Mouse (Mus musculus) stomach, embryonic 14.5 days (tissue): ENCODE results near the gene Tgfb1. TPM values are rescaled to one million over a fixed set of nuclear protein-coding genes. Genes with fewer than 3 reads are reported as not detected.

Experiments used
- ATAC-seq: fragments of 200-750 bp; cut with Nextera tagmentation; 2 replicates; pipeline ENCODE4 v1.8.0; 2017; ENCODE audit warnings: low read depth, moderate TSS enrichment; ENCODE audit not compliant: insufficient number of reproducible peaks, insufficient read depth, low FRiP score
- H3K27ac ChIP-seq: fragments of 300-500 bp; sonication (generic); 2 replicates; pipeline ENCODE4 v1.5.1; 2014; ENCODE audit warnings: mild to moderate bottlenecking, low read length, moderate library complexity, mixed read lengths
- H3K27me3 ChIP-seq: fragments of 300-500 bp; sonication (generic); 2 replicates; pipeline ENCODE4 v1.6.1; 2014; ENCODE audit warnings: low read length, control low read depth, mixed read lengths; ENCODE audit not compliant: control insufficient read depth, insufficient read depth
- H3K36me3 ChIP-seq: fragments of 300-500 bp; sonication (generic); 2 replicates; pipeline ENCODE4 v1.6.1; 2014; ENCODE audit warnings: mild to moderate bottlenecking, control low read depth, low read length, moderate library complexity, mixed read lengths; ENCODE audit not compliant: control insufficient read depth, insufficient read depth
- H3K4me1 ChIP-seq: fragments of 300-500 bp; sonication (generic); 2 replicates; pipeline ENCODE4 v1.6.1; 2014; ENCODE audit warnings: low read length, control low read depth, mixed read lengths; ENCODE audit not compliant: control insufficient read depth, insufficient read depth
- H3K4me2 ChIP-seq: fragments of 300-500 bp; sonication (generic); replicated peaks from 2 replicates; pipeline ENCODE4 v1.6.1; 2014; ENCODE audit warnings: low read depth, low read length, control low read depth
- H3K4me3 ChIP-seq: fragments of 300-500 bp; sonication (generic); 2 replicates; pipeline ENCODE4 v1.5.1; 2014; ENCODE audit warnings: low read depth, low read length, control low read depth
- H3K9ac ChIP-seq: fragments of 300-500 bp; sonication (generic); replicated peaks from 2 replicates; pipeline ENCODE4 v1.6.1; 2014; ENCODE audit warnings: low read depth, mild to moderate bottlenecking, control low read depth, low read length, moderate library complexity, mixed read lengths
- H3K9me3 ChIP-seq: fragments of 300-500 bp; sonication (generic); 2 replicates; pipeline ENCODE4 v1.6.1; 2016; ENCODE audit warnings: low read depth, low read length, control low read depth; ENCODE audit not compliant: control insufficient read depth
- WGBS: fragments of 180-500 bp; shearing (Covaris S2); extraction: QIAGEN DNeasy Blood & Tissue Kit; methylation state at CpG from one replicate; pipeline ENCODE4 v1.1.7; 2014; 5-methylcytosine and 5-hydroxymethylcytosine counted together
- polyA plus RNA-seq: library from polyadenylated mRNA; unstranded; fragments of >200 nt; fragmentation: Nextera tagmentation; extraction: Ambion mirVana; gene quantifications from 2 replicates; pipeline ENCODE4 v1.2.1, GENCODE M21; 2014

The Tgfb1 gene
- polyA plus RNA-seq, 1 experiment from 2014 or later = 3.6 TPM

DNA sequence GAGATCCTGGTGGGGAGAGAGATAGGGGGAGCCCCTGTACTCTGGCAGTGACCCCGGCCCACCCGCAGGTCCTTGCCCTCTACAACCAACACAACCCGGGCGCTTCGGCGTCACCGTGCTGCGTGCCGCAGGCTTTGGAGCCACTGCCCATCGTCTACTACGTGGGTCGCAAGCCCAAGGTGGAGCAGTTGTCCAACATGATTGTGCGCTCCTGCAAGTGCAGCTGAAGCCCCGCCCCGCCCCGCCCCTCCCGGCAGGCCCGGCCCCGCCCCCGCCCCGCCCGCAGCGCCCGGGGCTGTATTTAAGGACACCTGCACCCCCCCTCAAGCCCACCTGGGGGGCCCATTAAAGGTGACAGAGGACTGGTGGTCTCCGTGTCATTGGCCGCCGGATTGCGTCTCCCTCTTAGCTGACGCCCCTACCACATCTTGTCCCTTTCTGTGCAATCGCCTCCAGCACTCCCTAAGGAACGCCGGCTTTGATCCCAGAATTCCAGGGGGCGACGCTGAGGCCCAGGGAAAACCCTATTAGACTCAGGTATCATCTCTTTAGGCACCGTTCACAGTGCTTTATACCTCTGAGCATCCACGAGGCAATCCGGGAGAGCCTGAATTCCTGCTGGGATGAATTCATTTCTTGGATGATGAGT lies 18.0 kb downstream of the Tgfb1 start:
- H3K9me3 ChIP-seq = no peaks in the 10 kb centered on the region
- H3K27ac ChIP-seq = no peak overlapping the region
- H3K27me3 ChIP-seq = no peaks in the 10 kb centered on the region
- no peak overlapping the region for H3K4me3 ChIP-seq
- H3K9ac ChIP-seq = no peak overlapping the region
- WGBS = 13% methylated on average over 33 of the region's 37 CpGs
- peaks cover 24% of the 10 kb centered on the region; the same call in 1 of the 2 replicates for H3K4me1 ChIP-seq
- H3K36me3 ChIP-seq = no peaks in the 10 kb centered on the region
- ATAC-seq = peak; percentile 39; the same call in 1 of the 2 replicates
- peak overlapping the region; percentile 31 for H3K4me2 ChIP-seq

DNA sequence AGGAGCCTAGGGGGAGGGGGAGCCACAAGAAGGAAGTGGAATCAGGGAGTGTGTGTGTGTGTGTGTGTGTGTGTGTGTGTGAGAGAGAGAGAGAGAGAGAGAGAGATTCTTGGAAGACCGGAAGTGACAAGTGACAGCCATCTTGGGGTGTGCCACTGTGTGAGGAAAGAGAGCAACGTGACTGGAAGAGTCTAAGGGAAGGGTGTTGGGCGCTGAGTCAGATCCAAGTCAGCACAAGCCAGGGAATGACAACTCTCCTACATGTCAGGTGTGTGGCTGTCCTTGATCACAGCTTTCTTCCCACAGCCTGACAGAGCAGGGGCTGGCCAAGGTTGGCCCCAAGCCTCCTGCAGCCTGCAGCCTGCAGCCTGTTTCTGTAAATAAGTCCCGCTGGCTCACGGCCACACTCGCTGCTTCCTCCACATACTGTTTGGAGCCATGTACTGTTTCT lies 19.0 kb downstream of the Tgfb1 start:
- Histone ChIP-seq H3K9ac (no peak overlapping the region), H3K36me3 (no peaks in the 10 kb centered on the region), H3K27me3 (no peaks in the 10 kb centered on the region), H3K4me1 (peaks cover 34% of the 10 kb centered on the region; the same call in 1 of the 2 replicates), H3K4me3 (no peak overlapping the region), H3K9me3 (no peaks in the 10 kb centered on the region), H3K4me2 (no peak overlapping the region), H3K27ac (peak overlapping the region; percentile 71; the same call in 1 of the 2 replicates)
- no peak for ATAC-seq
- 51% methylated on average over 6 of the region's 6 CpGs for WGBS

DNA sequence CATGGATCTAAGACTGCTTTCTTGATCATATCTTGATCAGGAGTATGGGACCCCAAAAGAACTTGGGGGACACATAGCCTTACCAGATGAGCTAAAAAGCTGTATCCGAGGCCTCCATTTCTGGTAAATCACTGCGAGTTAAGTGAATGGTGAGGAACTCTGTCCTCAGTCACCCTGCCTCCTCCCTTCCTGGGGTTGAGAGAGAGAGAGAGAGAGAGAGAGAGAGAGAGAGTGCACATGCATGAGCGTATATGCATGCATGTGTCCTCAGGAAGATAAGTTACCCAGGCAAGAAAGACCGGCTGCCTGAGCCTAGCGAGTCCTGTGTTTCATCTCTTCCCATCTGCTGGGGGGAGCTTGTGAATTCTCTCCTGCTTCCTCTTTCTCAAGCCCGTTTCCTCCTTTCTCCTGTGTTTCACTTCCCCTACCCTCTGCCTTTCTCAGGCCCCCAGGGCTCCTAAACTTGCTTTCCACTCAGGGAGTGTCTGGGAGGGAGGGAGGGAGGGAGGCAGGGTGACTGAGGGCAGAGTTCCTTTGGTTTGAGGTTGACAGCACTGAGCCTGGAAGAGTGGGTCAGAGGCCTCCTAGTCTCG lies 19.9 kb downstream of the Tgfb1 start:
- no peaks in the 10 kb centered on the region for H3K27me3 ChIP-seq
- no peak overlapping the region for H3K4me2 ChIP-seq
- H3K9me3 ChIP-seq = no peaks in the 10 kb centered on the region
- H3K36me3 ChIP-seq = no peaks in the 10 kb centered on the region
- no peak overlapping the region for H3K9ac ChIP-seq
- 35% methylated on average over 7 of the region's 7 CpGs for WGBS
- H3K27ac ChIP-seq = peak overlapping the region; percentile 71; the same call in 1 of the 2 replicates
- ATAC-seq = no peak
- peaks cover 38% of the 10 kb centered on the region; the same call in 1 of the 2 replicates for H3K4me1 ChIP-seq
- no peak overlapping the region for H3K4me3 ChIP-seq

DNA sequence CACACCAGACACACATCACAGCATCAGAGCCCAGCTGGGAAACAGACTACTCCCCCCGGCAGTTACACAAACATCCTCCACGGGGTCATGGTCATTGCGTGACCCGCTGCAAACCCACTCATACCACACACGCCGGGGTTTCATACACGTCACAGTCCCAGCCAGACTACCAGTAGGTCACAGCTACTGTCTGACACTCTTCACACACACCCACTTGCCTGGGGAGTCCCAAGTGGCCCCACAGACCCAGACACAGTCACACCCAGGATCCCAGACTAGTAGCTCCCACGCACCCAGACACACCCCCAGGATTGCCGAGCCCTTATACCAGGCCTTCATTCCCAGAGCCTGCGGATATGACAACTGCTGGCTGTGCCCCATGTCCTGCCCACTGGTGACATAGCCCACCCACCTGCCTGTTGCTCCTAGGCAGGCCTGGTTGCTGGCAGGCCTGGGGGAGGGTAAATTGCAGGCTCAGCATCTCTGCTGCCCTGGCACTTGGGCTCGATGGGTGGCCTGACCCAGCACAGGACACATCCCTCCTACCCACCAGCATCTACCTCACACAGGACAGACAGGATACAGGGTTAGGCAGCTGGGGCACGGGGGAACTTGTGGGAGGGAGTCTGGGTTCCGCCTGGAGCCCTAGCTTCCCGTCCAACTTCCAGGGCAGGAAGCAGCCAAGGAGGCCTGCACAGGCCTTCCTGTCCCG lies 20.9 kb downstream of the Tgfb1 start:
- Histone ChIP-seq H3K4me1 (peaks cover 43% of the 10 kb centered on the region; the same call in 1 of the 2 replicates), H3K9ac (no peak overlapping the region), H3K27ac (peak overlapping the region; percentile 71; the same call in 1 of the 2 replicates), H3K27me3 (no peaks in the 10 kb centered on the region), H3K9me3 (no peaks in the 10 kb centered on the region), H3K36me3 (peaks cover 2% of the 10 kb centered on the region; the same call in 1 of the 2 replicates), H3K4me2 (no peak overlapping the region), H3K4me3 (no peak overlapping the region)
- peak; percentile 2; the same call in 1 of the 2 replicates for ATAC-seq
- WGBS = 31% methylated on average over 15 of the region's 15 CpGs

DNA sequence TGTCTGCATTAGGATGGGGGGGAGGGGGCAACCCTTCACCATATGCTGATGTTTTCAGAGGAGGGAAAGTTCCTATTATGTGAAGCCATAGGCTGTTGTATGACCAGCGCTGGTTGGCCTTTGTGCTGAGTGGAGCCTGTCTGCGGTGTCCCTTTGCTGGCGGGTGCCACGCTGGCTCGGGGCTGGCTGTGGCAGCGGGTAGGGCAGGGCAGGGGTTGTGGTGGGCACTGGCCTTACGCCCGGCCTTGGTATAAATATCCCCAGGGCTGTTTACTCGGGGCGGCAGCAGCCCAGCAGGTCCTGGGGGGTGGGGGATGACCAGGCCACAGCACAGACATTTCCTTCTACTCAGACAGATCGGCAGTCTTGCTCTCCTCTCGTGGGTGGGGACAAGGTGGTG lies 23.2 kb downstream of the Tgfb1 start:
- peak overlapping the region; percentile 44; the same call in 1 of the 2 replicates for H3K27ac ChIP-seq
- H3K4me3 ChIP-seq = no peak overlapping the region
- ATAC-seq = no peak
- H3K4me2 ChIP-seq = no peak overlapping the region
- peaks cover 24% of the 10 kb centered on the region for H3K36me3 ChIP-seq
- WGBS = 15% methylated on average over 12 of the region's 12 CpGs
- no peaks in the 10 kb centered on the region for H3K9me3 ChIP-seq
- no peak overlapping the region for H3K9ac ChIP-seq
- peaks cover 43% of the 10 kb centered on the region; the same call in 1 of the 2 replicates for H3K4me1 ChIP-seq
- no peaks in the 10 kb centered on the region for H3K27me3 ChIP-seq

DNA sequence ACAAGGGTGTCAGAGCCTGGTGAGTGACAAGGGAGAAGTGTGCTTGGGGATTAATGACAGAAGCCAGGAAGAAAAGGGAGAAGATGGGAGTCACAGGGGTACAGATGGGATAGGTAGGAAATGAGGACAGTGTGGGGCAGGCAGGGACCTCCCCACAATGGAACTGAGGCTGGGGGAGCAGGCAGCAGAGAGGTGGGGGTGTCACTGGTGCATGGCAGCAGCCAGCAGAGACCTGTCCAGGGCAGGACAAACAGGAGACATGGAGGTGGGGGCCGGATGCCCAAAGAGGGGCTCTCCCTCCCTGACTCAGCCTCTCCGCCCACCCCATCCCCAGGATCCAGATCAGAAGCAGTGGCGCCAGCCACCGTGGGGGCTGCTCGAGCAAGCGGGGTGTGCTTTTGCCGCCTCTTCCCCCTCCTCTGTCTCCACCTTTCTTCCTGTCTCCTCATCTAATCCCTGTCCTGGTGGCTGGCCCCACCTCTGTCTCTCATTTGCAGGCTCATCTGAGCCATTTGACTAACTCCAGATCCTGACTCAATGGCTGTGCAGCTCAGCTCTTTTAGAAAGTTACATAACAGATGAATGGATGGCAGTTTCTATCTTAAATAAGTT lies 23.8 kb downstream of the Tgfb1 start:
- no peak overlapping the region for H3K4me3 ChIP-seq
- no peak; the same call in 1 of the 2 replicates for ATAC-seq
- H3K36me3 ChIP-seq = peaks cover 30% of the 10 kb centered on the region
- peaks cover 43% of the 10 kb centered on the region; the same call in 1 of the 2 replicates for H3K4me1 ChIP-seq
- no peak overlapping the region for H3K9ac ChIP-seq
- peak overlapping the region; percentile 33; the same call in 1 of the 2 replicates for H3K27ac ChIP-seq
- no peak overlapping the region for H3K4me2 ChIP-seq
- H3K9me3 ChIP-seq = no peaks in the 10 kb centered on the region
- 8% methylated on average over 7 of the region's 7 CpGs for WGBS
- no peaks in the 10 kb centered on the region for H3K27me3 ChIP-seq

DNA sequence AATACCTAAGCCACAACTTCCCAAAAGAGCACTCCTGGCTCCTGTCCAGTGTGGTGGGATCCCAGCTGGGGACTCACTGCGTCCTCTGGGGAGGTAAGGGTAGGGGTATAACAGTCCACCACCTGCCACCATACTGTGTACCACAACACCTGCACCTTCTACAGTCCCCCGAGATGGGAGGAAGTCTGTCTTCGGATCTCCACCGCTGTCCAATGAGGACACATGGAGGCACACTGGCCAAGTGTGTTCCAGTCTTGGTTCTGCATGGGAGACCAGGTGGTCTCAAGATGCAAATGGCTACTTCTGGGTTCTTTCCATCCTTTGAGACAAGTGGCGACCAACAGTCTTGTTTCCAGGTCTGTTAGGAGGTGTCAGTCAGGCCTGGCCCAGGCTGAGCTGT lies 24.4 kb downstream of the Tgfb1 start:
- Histone ChIP-seq H3K36me3 (peaks cover 36% of the 10 kb centered on the region), H3K9me3 (no peaks in the 10 kb centered on the region), H3K9ac (no peak overlapping the region), H3K4me3 (no peak overlapping the region), H3K4me2 (no peak overlapping the region), H3K27ac (no peak overlapping the region), H3K27me3 (no peaks in the 10 kb centered on the region), H3K4me1 (peaks cover 38% of the 10 kb centered on the region; the same call in 1 of the 2 replicates)
- ATAC-seq = no peak
- 62% methylated on average over 5 of the region's 5 CpGs for WGBS

DNA sequence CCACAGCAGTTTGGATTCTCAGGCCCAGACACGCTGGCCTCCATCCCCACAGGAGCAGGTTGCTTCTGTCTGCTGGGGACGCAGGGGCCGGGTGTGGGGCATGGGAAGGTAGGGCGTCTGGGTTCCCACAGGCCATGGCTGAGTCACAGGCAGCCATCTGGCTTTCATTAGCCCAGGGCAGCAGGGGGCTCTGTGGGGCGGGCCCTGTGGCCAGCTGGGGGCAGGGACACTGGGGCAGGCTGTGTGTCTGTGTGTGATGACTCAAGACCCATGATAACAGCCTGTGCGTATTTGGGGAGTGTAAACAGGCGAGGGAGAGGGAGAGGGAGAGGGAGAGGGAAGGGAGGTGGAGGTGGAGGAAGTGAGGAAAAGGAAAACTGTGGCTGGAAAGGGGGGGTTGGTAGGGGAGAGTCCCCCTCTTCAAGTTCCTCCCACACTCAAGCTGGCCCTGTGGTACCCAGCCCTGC lies 25.0 kb downstream of the Tgfb1 start:
- H3K4me3 ChIP-seq = no peak overlapping the region
- no peak overlapping the region for H3K27ac ChIP-seq
- H3K4me1 ChIP-seq = peaks cover 34% of the 10 kb centered on the region; the same call in 1 of the 2 replicates
- H3K9ac ChIP-seq = no peak overlapping the region
- H3K9me3 ChIP-seq = no peaks in the 10 kb centered on the region
- H3K4me2 ChIP-seq = no peak overlapping the region
- 20% methylated on average over 6 of the region's 7 CpGs for WGBS
- no peaks in the 10 kb centered on the region for H3K27me3 ChIP-seq
- peaks cover 36% of the 10 kb centered on the region for H3K36me3 ChIP-seq
- ATAC-seq = peak; percentile 19; the same call in 1 of the 2 replicates
